Mouse (Mus musculus) mesoderm, embryonic 11.5 days (tissue): Measurements from ENCODE around the gene Hmga1.

Source experiments
- DNase-seq: peaks from one replicate; pipeline ENCODE4 v3.0.0-alpha.2; 2012; ENCODE audit warnings: low read depth, low spot score

Hmga1 gene

GRCm38 (mm10) chr17:27528767-27529166, 27.5 kb upstream of the Hmga1 start:
- no peak for DNase-seq

GRCm38 (mm10) chr17:27532095-27532494, 24.2 kb upstream of the Hmga1 start:
- DNase-seq = no peak

- DNase-seq = no peak
Observed at GRCm38 (mm10) chr17:27533354-27533753, 22.9 kb upstream of the Hmga1 start.

GRCm38 (mm10) chr17:27534718-27535117, 21.6 kb upstream of the Hmga1 start:
- DNase-seq = peak; percentile 94

- DNase-seq = no peak
Observed at GRCm38 (mm10) chr17:27541261-27541660, 15.0 kb upstream of the Hmga1 start.

GRCm38 (mm10) chr17:27541984-27542383, 14.3 kb upstream of the Hmga1 start:
- DNase-seq = no peak

- no peak for DNase-seq
Observed at GRCm38 (mm10) chr17:27544551-27544950, 11.7 kb upstream of the Hmga1 start.

- DNase-seq = no peak
Observed at GRCm38 (mm10) chr17:27545991-27546390, 10.3 kb upstream of the Hmga1 start.

- no peak for DNase-seq
Observed at GRCm38 (mm10) chr17:27546574-27547085, 9.7 kb upstream of the Hmga1 start.

- no peak for DNase-seq
Observed at GRCm38 (mm10) chr17:27547253-27547868, 8.9 kb upstream of the Hmga1 start.

GRCm38 (mm10) chr17:27549234-27549633, 7.1 kb upstream of the Hmga1 start:
- no peak for DNase-seq

GRCm38 (mm10) chr17:27551393-27551940, 4.8 kb upstream of the Hmga1 start:
- DNase-seq = no peak

- no peak for DNase-seq
Observed at GRCm38 (mm10) chr17:27552215-27553201, 3.8 kb upstream of the Hmga1 start.

- DNase-seq = no peak
Observed at GRCm38 (mm10) chr17:27554062-27554960, 2.0 kb upstream of the Hmga1 start.

GRCm38 (mm10) chr17:27555075-27555511, 1.2 kb upstream of the Hmga1 start:
- peak; percentile 87 for DNase-seq

GRCm38 (mm10) chr17:27555512-27556172, 655 bp upstream of the Hmga1 start:
- peak; percentile 94 for DNase-seq

GRCm38 (mm10) chr17:27557181-27557926, 1.1 kb downstream of the Hmga1 start:
- peak; percentile 82 for DNase-seq

- no peak for DNase-seq
Observed at GRCm38 (mm10) chr17:27557927-27558661, 1.8 kb downstream of the Hmga1 start.

- no peak for DNase-seq
Observed at GRCm38 (mm10) chr17:27558845-27559244, 2.5 kb downstream of the Hmga1 start.
